Mouse (Mus musculus) embryonic facial prominence, embryonic 13.5 days (tissue): ENCODE results near the gene Cfap97d2. TPM values are rescaled to one million over a fixed set of nuclear protein-coding genes. Genes with fewer than 3 reads are reported as not detected.

ENCODE experiments used
- ATAC-seq: fragments of 200-750 bp; cut with Nextera tagmentation; 2 replicates; pipeline ENCODE4 v1.8.0; 2017; ENCODE audit warnings: low read depth; ENCODE audit not compliant: insufficient number of reproducible peaks, insufficient read depth, low FRiP score, low TSS enrichment
- H3K27ac ChIP-seq: fragments of 300-500 bp; sonication (generic); 2 replicates; pipeline ENCODE4 v1.5.1; 2015; ENCODE audit warnings: moderate library complexity, mild to moderate bottlenecking, inconsistent platforms
- H3K27me3 ChIP-seq: fragments of 300-500 bp; sonication (generic); 2 replicates; pipeline ENCODE4 v1.6.1; 2015; ENCODE audit warnings: mild to moderate bottlenecking, inconsistent platforms
- H3K36me3 ChIP-seq: fragments of 300-500 bp; sonication (generic); 2 replicates; pipeline ENCODE4 v1.6.1; 2015; ENCODE audit warnings: mild to moderate bottlenecking, inconsistent platforms
- H3K4me1 ChIP-seq: fragments of 300-500 bp; sonication (generic); 2 replicates; pipeline ENCODE4 v1.6.1; 2015; ENCODE audit warnings: inconsistent platforms
- H3K4me2 ChIP-seq: fragments of 300-500 bp; sonication (generic); 2 replicates; pipeline ENCODE4 v1.6.1; 2015; ENCODE audit warnings: moderate library complexity, mild to moderate bottlenecking, inconsistent platforms
- H3K4me3 ChIP-seq: fragments of 300-500 bp; sonication (generic); 2 replicates; pipeline ENCODE4 v1.5.1; 2015; ENCODE audit warnings: mild to moderate bottlenecking, inconsistent platforms
- H3K9ac ChIP-seq: fragments of 300-500 bp; sonication (generic); 2 replicates; pipeline ENCODE4 v1.6.1; 2015; ENCODE audit warnings: mild to moderate bottlenecking, inconsistent platforms
- H3K9me3 ChIP-seq: fragments of 300-500 bp; sonication (generic); 2 replicates; pipeline ENCODE4 v1.6.1; 2016; ENCODE audit warnings: inconsistent platforms
- WGBS: fragments of 180-500 bp; shearing (Covaris S2); methylation state at CpG from one replicate; pipeline ENCODE4 v1.1.7; 2015; ENCODE audit warnings: mixed read lengths; 5-methylcytosine and 5-hydroxymethylcytosine counted together
- polyA plus RNA-seq: library from polyadenylated mRNA; unstranded; fragments of >200 nt; fragmentation: Nextera tagmentation; extraction: Ambion mirVana; gene quantifications from 2 replicates; pipeline ENCODE4 v1.2.1, GENCODE M21; 2015

Cfap97d2 gene
- polyA plus RNA-seq, 1 experiment from 2014 or later: 0.15 TPM

GRCm38 (mm10) chr8:13756480-13756879, 50.8 kb downstream of the Cfap97d2 start:
- Histone ChIP-seq H3K4me2 (no peak overlapping the region), H3K4me3 (no peak overlapping the region), H3K9me3 (peaks cover 3% of the 10 kb centered on the region; the same call in 1 of the 2 replicates), H3K27me3 (no peaks in the 10 kb centered on the region), H3K27ac (no peak overlapping the region), H3K4me1 (peaks cover 16% of the 10 kb centered on the region), H3K9ac (no peak overlapping the region), H3K36me3 (peaks cover 11% of the 10 kb centered on the region)
- no peak for ATAC-seq
- 81% methylated on average over 7 of the region's 7 CpGs for WGBS

DNA sequence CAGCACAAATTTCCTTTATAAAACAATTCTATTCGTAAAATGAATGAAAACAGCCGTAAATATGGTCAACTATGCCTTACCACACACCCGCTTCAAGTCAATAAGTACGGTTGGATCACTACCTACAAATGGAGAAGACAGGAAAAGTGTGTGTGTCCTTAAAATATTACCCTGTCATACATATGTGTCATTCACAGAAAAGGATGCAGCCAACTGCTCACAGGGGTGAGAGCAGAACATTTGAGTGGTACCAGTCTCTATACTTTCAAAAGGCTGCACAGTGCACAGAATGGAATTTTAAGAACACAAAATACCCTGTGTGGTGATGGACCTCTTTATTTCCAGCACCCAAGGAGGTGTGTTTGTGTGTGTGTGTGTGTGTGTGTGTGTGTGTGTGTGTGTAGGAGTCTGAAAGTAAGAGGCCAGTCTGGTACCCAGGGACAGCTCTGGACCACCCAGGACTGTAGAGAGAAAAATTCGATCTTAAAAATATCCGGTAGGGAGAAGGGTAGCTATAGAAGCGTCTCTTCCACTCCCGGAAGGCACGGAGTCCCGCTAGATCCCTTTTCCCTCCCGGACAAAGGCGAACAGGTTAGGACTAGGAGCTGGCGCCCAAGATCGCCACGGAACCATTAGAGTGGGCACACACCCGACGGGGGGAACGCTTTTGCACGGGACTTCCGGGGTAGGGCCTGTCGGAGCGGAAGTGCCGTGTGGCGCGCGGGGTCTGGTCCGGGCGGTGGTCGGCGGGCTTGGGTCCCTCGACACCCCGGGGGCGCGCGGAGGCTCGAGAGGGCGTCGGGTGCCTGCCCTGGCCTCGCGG, 51.5 kb downstream of the Cfap97d2 start, which contains the start of gene Cdc16:
Gene Cdc16 (plus strand): TSS at position 695 of the 823 bp plus-strand sequence.
- 9% methylated on average over 39 of the region's 40 CpGs for WGBS
- Histone ChIP-seq H3K4me2 (peak within 1 kb of the TSS; percentile 81), H3K36me3 (peaks cover 16% of the 10 kb centered on the region), H3K4me1 (peaks cover 16% of the 10 kb centered on the region), H3K27ac (peak within 1 kb of the TSS; percentile 84), H3K9me3 (peaks cover 3% of the 10 kb centered on the region; the same call in 1 of the 2 replicates), H3K27me3 (no peaks in the 10 kb centered on the region), H3K9ac (peak within 1 kb of the TSS; percentile 96), H3K4me3 (peak within 1 kb of the TSS; percentile 98)
- peak; percentile 95 for ATAC-seq

DNA sequence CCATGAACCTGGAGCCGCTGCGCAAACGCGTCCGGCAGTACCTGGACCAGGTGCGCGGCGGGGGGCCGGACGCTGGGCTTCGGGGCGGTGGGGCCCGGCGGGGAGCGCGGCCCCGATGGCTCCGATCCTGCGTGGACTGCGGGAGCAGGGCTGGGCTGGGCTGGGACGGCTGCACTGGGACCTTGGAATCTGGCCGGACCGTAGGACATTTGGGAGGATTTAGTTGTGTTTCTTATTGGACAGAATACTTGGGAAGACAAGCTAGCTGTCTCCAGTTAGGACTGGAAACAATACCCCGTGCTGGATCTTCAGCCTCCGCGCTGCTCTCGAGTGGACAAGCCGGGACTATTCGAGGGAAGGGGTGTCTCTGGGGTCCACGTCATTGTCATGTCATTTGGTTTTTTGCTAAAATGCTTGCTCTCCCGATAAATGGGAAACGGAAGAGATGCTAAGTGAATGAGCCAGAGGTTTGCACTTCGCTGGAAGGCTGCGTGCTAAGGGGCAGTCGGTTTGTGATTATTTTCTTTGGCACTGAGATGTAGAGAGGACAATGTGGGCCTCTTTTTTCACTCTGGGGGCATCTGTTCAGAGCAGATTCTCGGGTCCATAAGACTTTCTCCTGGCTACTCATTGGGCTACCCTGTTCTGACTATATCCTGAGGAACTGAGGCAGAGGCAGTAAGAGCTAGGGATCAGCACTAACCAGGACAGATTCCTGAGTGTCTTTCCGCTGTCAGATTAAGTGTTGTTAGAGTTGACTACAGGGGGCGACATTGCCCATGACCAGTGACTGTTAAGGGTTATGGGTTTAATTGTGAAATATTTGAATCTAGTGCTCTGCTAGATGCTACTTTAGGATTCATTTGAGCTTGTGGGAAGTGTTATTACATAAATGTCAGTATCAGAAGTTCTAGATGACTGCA, 52.4 kb downstream of the Cfap97d2 start:
- peak overlapping the region; percentile 96 for H3K9ac ChIP-seq
- H3K36me3 ChIP-seq: peaks cover 25% of the 10 kb centered on the region
- H3K4me3 ChIP-seq: peak overlapping the region; percentile 98
- peaks cover 3% of the 10 kb centered on the region; the same call in 1 of the 2 replicates for H3K9me3 ChIP-seq
- peak overlapping the region; percentile 84; the same call in 1 of the 2 replicates for H3K27ac ChIP-seq
- H3K4me1 ChIP-seq: peaks cover 16% of the 10 kb centered on the region
- H3K27me3 ChIP-seq: no peaks in the 10 kb centered on the region
- peak; percentile 72 for ATAC-seq
- peak overlapping the region; percentile 81 for H3K4me2 ChIP-seq
- WGBS: under 1% methylated on average over 38 of the region's 38 CpGs

DNA sequence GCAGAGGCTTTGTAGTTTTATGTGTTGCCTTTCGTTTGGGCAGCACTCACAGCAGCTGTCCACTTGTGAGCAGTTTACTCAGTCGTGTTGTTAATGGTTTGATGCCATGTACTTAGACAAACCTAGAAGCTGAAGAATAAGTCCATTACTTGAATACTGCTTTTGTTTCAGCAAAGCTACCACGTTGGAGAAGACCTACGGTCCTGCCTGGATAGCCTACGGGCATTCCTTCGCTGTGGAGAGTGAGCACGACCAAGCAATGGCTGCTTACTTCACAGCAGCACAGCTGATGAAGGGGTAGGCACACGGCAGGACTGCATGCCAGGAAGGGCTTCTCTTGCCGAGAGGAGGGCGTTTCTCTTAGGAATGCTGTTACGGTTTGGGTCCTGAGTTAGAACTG, 63.5 kb downstream of the Cfap97d2 start:
- H3K9me3 ChIP-seq: no peaks in the 10 kb centered on the region
- no peak for ATAC-seq
- H3K36me3 ChIP-seq: peaks cover 91% of the 10 kb centered on the region
- H3K9ac ChIP-seq: no peak overlapping the region
- H3K4me3 ChIP-seq: no peak overlapping the region
- no peaks in the 10 kb centered on the region for H3K27me3 ChIP-seq
- no peaks in the 10 kb centered on the region for H3K4me1 ChIP-seq
- WGBS: 85% methylated on average over 11 of the region's 11 CpGs
- no peak overlapping the region for H3K27ac ChIP-seq
- no peak overlapping the region for H3K4me2 ChIP-seq

- Histone ChIP-seq H3K27me3 (no peaks in the 10 kb centered on the region), H3K4me3 (no peak overlapping the region), H3K4me1 (peaks cover 7% of the 10 kb centered on the region), H3K27ac (no peak overlapping the region), H3K9me3 (no peaks in the 10 kb centered on the region), H3K36me3 (peaks cover 60% of the 10 kb centered on the region), H3K4me2 (no peak overlapping the region), H3K9ac (no peak overlapping the region)
- no peak for ATAC-seq
- WGBS: 86% methylated on average over 3 of the region's 3 CpGs
These were observed 74.8 kb downstream of the Cfap97d2 start for GRCm38 (mm10) chr8:13780536-13780935.

DNA sequence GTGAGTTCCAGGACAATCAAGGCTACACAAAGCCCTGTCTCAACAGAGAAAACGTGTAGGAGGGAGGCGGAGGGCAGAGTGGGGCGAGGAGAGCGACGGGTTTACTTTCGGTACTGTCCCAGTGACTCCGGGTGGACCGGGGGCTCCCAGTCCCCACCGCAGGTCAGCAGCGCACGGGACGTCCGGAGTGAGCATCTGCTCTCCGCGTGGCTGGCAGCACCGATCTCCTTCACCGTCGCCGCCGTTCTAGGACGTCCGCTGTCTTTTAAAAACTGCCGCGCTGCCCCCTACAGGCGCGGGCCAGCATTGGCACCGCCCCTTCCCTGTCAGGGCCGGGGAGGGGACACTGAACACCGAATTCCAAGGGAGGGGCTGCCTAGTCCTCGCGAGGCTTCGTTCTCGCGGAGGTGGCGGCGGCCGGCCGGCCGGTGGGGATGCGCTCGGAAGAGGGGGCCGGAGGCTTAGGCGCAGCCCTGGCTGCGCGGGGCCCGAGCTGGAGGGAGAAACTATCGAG, 79.6 kb downstream of the Cfap97d2 start, which contains the start of gene Upf3a:
Gene Upf3a (plus strand): TSS at position 366 of the 514 bp plus-strand sequence.
- Histone ChIP-seq H3K36me3 (peaks cover 40% of the 10 kb centered on the region), H3K27me3 (no peaks in the 10 kb centered on the region), H3K9ac (peak within 1 kb of the TSS; percentile 95), H3K4me2 (peak within 1 kb of the TSS; percentile 85), H3K27ac (peak within 1 kb of the TSS; percentile 98), H3K4me3 (peak within 1 kb of the TSS; percentile 58), H3K4me1 (peaks cover 11% of the 10 kb centered on the region), H3K9me3 (no peaks in the 10 kb centered on the region)
- ATAC-seq: peak; percentile 90
- under 1% methylated on average over 47 of the region's 47 CpGs for WGBS

DNA sequence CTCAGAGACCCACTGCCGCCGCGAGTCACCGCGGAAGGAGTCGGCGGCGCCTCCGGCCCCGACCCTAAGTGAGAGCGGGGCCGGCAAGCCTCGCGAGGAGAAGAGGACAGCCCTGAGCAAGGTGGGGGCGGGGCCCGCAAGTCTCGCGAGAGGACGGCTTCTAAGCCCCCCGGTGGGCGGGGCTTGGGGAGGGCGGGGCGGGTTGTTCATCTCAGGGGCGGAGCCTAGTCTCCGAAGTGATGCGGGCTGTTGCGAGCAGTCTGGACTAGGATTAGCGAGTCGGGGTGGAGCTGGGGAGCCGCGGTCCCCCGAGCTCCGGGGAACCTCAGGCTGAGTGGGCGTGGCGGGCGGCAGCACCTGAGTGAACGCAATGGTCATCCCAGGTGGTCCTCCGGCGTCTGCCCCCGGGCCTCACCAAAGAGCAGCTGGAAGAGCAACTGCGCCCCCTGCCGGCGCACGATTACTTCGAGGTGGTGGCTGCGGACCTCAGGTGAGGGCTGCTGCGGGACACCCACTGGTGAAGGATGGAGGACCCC, 80.1 kb downstream of the Cfap97d2 start:
- H3K4me1 ChIP-seq: peaks cover 11% of the 10 kb centered on the region
- H3K27ac ChIP-seq: peak overlapping the region; percentile 98
- H3K27me3 ChIP-seq: no peaks in the 10 kb centered on the region
- H3K4me2 ChIP-seq: peak overlapping the region; percentile 85
- peak overlapping the region; percentile 58 for H3K4me3 ChIP-seq
- H3K9ac ChIP-seq: peak overlapping the region; percentile 95
- H3K36me3 ChIP-seq: peaks cover 35% of the 10 kb centered on the region
- peak; percentile 95 for ATAC-seq
- no peaks in the 10 kb centered on the region for H3K9me3 ChIP-seq
- WGBS: 0% methylated on average over 47 of the region's 47 CpGs

DNA sequence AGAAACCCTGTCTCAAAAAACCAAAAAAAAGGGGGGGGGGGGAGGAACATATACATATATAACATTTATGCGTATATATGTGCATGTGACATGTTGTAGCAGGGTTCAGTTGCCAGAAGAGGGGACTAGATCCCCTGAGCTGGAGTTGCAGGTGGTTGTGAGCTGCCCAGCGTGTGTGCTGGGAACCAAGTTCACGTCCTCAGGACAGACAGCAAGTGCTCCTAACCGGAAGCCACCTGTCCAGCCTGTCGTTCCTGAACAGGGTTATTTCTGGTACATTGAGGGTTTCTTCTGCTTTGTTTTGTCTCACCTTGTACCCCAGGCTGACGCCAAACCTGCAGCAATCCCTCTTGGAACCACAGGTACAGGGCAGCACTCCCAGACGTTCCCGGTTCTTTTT, 83.9 kb downstream of the Cfap97d2 start:
- 92% methylated on average over 8 of the region's 8 CpGs for WGBS
- Histone ChIP-seq H3K4me2 (no peak overlapping the region), H3K27me3 (no peaks in the 10 kb centered on the region), H3K9ac (no peak overlapping the region), H3K27ac (no peak overlapping the region), H3K4me1 (peaks cover 8% of the 10 kb centered on the region), H3K36me3 (peaks cover 49% of the 10 kb centered on the region), H3K9me3 (no peaks in the 10 kb centered on the region), H3K4me3 (no peak overlapping the region)
- ATAC-seq: no peak

Other genes with a start within 250 kb of the Cfap97d2 start
- gene Gas6, start 211.4 kb upstream of the Cfap97d2 start, polyA plus RNA-seq: 15.4 and 17.5 TPM in 2 replicates
- not detected in 2 replicates for gene 1700029H14Rik, start 143.4 kb upstream of the Cfap97d2 start, polyA plus RNA-seq
- 25.5 and 29.1 TPM in 2 replicates for gene Rasa3, start 28.3 kb upstream of the Cfap97d2 start, polyA plus RNA-seq
- gene Cdc16, start 51.8 kb downstream of the Cfap97d2 start, polyA plus RNA-seq: 217 and 222 TPM in 2 replicates
- 43.3 and 46.0 TPM in 2 replicates for gene Upf3a, start 79.7 kb downstream of the Cfap97d2 start, polyA plus RNA-seq
- gene AF366264, start 132.5 kb downstream of the Cfap97d2 start, polyA plus RNA-seq: not detected in 2 replicates
- gene Champ1, start 163.8 kb downstream of the Cfap97d2 start, polyA plus RNA-seq: 38.4 and 41.1 TPM in 2 replicates
- 46.9 and 49.9 TPM in 2 replicates for gene Coprs, start 184.4 kb downstream of the Cfap97d2 start, polyA plus RNA-seq